9 mouse cellular contexts compared by ENCODE assay signal in genomic region chr14:117267823-117268601, GRCm38 (mm10).
DNase-seq lines count a peak whose midpoint lies in the region; ATAC-seq lines count a peak whose summit lies in the region.
"Had no signal": no experiment of that assay in that cellular context is flagged by ENCODE, and none has a peak within 500 bp of the region (broad histone marks: within the 10 kb centered on the region; RNA-seq: fewer than 3 reads in every experiment).

No protein-coding gene starts in this region.

- H3K4me2 ChIP-seq in kidney, embryonic 15.5 days, result no peak overlapping the region
- no peak overlapping the region for H3K4me2 ChIP-seq in forebrain, embryonic 14.5 days (ENCODE audit: low read length)
- H3K4me2 ChIP-seq: heart, embryonic 13.5 days had no signal

- no peaks in the 10 kb centered on the region for H3K9me3 ChIP-seq in kidney, embryonic 15.5 days (replicated peaks)
- no peaks in the 10 kb centered on the region for H3K9me3 ChIP-seq in forebrain, embryonic 14.5 days (replicated peaks; ENCODE audit: control insufficient read depth, low read length)
- H3K9me3 ChIP-seq: heart, embryonic 13.5 days had no signal

- peak overlapping the region; percentile 41 for H3K27ac ChIP-seq in kidney, embryonic 15.5 days
- no peak overlapping the region for H3K27ac ChIP-seq in forebrain, embryonic 14.5 days (ENCODE audit: low read depth, low read length)
- H3K27ac ChIP-seq: heart, embryonic 13.5 days had no signal

- H3K36me3 ChIP-seq in kidney, embryonic 15.5 days, result no peaks in the 10 kb centered on the region
- H3K36me3 ChIP-seq in forebrain, embryonic 14.5 days (ENCODE audit: control insufficient read depth, insufficient read depth, low read length), result no peaks in the 10 kb centered on the region
- H3K36me3 ChIP-seq: heart, embryonic 13.5 days had no signal

- no peak overlapping the region for H3K4me3 ChIP-seq in kidney, embryonic 15.5 days (replicated peaks)
- no peak overlapping the region for H3K4me3 ChIP-seq in forebrain, embryonic 14.5 days (ENCODE audit: low read depth, low read length)
- H3K4me3 ChIP-seq: heart, embryonic 13.5 days had no signal

- DNase-seq in kidney, adult 11 months, result no peak
- DNase-seq in urinary bladder, postnatal 14 days (ENCODE audit: low spot score), result peak; percentile 7
- no peak for DNase-seq in urinary bladder, adult 2 months (ENCODE audit: low spot score)
- peak; percentile 15 for DNase-seq in forebrain, embryonic 14.5 days (ENCODE audit: low spot score)
- no peak for DNase-seq in layer of hippocampus, postnatal 36 days
- DNase-seq in thymus, postnatal 4 days, result no peak

- H3K27me3 ChIP-seq in kidney, embryonic 15.5 days, result no peaks in the 10 kb centered on the region
- H3K27me3 ChIP-seq in forebrain, embryonic 14.5 days (replicated peaks; ENCODE audit: control insufficient read depth, insufficient read depth, low read length), result no peaks in the 10 kb centered on the region
- H3K27me3 ChIP-seq: heart, embryonic 13.5 days had no signal

- H3K9ac ChIP-seq in kidney, embryonic 15.5 days, result no peak overlapping the region
- H3K9ac ChIP-seq in forebrain, embryonic 14.5 days (ENCODE audit: low read length), result no peak overlapping the region
- H3K9ac ChIP-seq: heart, embryonic 13.5 days had no signal

- peaks cover 10% of the 10 kb centered on the region; the same call in 1 of the 2 replicates for H3K4me1 ChIP-seq in kidney, embryonic 15.5 days
- H3K4me1 ChIP-seq in forebrain, embryonic 14.5 days (ENCODE audit: control insufficient read depth, insufficient read depth, low read length), result no peaks in the 10 kb centered on the region
- H3K4me1 ChIP-seq: heart, embryonic 13.5 days had no signal

- ATAC-seq in kidney, embryonic 15.5 days (replicated peaks; ENCODE audit: low FRiP score), result peak; percentile 89
- no peak for ATAC-seq in forebrain, embryonic 14.5 days
- ATAC-seq in erythroid progenitor cell, adult 5-6 weeks (replicated peaks; ENCODE audit: low FRiP score, poor library complexity, severe bottlenecking), result no peak

- 34% methylated on average over 3 of the region's 3 CpGs for WGBS in kidney, embryonic 15.5 days
- WGBS in forebrain, embryonic 14.5 days, result 17% methylated on average over 3 of the region's 3 CpGs

Comparison
In these comparisons a context has a peak if more than half of its experiments do, and no peak if none do; other contexts are left out.
1. DNase-seq: peak in urinary bladder, postnatal 14 days (single experiment) and forebrain, embryonic 14.5 days (single experiment); none in kidney, adult 11 months (single experiment), urinary bladder, adult 2 months (single experiment), layer of hippocampus, postnatal 36 days (0 of 2) and thymus, postnatal 4 days (single experiment).